Mouse (Mus musculus): ENCODE results near the gene Itsn1.

Gene Itsn1

DNA sequence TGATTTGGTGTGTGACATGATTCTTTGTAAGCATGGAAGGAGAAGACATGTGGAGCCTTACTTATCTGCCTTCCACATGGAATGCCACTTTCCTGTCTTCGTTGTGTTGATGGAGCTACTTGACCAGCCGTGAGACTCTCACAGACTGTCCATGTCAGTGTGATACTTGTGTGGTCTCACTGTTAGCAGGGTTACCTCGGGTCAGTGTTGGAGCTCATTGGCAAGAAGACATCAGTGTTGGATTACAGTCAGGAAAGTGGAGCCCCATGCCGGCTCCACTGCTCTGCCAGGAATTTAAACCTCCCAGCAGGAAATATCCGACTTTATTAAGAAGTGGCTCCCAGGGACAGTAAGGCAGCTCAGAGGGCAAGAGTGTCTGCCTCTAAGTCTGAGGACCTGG lies 75.8 kb downstream of the Itsn1 start:
- in situ Hi-C loops (cut with MboI, MseI), result no loop called here

DNA sequence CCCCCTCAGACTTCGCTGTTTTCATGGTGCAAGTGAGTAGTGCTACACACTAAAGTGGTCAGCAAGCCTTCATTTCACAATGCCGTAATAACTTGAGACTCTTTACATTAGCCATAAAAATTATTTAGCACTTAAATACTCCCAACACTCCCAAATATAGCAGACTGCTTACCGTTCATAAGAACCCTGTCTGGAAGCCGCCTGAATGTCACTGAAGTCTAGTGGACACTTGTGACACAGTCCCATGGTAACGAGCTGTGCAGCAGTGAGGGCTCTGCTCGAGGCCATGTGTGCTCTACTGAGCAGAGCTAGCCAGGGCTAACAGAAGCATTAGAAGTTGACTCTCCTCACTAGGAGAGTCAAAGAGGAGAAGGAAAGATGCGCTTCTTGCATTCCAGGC lies 81.2 kb downstream of the Itsn1 start:
- in situ Hi-C loops (cut with MboI, MseI), result loop anchor here (5.0 kb wide), 1 partner anchor 67 kb away; no protein-coding TSS in a partner anchor

DNA sequence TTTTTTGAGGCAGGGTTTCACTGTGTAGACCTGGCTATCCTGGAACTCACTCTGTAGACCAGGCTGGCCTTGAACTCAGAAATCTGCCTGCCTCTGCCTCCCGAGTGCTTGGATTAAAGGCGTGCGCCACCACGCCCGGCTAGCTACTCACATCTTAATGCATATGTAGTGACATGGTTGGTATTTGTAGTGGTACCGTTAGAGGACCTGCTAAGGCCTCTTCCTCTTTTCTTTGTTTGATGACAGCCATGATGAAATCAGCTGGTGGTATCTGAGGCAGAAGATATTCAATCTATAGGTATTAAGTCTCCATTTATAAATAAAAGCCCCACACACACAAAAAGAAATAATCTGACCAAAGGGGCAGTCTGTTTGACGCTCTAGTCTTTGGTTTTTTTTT lies 82.3 kb downstream of the Itsn1 start:
- in situ Hi-C loops (cut with MboI, MseI), result loop anchor here (5.0 kb wide), 1 partner anchor 66 kb away; no protein-coding TSS in a partner anchor

DNA sequence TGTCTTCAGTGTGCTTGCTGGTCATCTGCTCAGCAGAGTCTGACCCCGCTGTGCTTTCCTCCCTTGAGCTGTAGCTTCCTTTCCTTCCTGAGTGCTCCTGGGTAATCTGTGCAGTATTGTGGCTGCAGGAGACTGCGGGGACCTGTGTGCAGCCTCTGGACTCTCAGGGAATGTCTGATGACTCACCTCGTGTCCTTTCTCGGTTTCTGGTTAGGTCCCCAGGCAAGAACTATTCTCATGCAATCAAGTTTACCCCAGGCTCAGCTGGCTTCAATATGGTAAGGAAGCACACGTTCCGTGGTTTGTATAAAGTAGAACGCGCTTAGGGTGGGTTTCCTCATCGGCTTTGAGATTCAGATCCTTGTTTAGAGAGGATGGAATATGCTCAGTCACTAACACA lies 82.8 kb downstream of the Itsn1 start:
- in situ Hi-C loops (cut with MboI, MseI), result loop anchor here (5.0 kb wide), 1 partner anchor 65 kb away; no protein-coding TSS in a partner anchor

DNA sequence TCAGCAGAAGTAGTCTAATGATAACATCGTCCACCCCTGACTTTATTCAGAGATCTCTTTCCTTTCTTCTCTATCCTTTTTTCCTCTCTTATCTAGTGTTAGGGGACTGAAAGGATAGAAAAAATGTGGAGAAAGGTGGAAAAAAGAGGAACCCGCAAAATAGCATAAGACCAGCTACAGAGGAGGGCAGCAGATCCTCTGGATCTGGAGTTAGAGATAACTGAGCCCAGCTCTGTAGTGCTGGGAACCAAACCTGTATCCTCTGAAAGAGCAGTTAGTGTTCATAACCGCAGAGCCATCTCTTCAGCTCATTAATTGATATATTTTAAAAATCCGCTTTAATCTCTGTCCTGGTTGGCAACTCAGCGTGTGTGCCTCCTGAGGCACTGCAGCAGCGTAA lies 84.5 kb downstream of the Itsn1 start:
- in situ Hi-C loops (cut with MboI, MseI), result loop anchor here (5.0 kb wide), 1 partner anchor 64 kb away; no protein-coding TSS in a partner anchor

DNA sequence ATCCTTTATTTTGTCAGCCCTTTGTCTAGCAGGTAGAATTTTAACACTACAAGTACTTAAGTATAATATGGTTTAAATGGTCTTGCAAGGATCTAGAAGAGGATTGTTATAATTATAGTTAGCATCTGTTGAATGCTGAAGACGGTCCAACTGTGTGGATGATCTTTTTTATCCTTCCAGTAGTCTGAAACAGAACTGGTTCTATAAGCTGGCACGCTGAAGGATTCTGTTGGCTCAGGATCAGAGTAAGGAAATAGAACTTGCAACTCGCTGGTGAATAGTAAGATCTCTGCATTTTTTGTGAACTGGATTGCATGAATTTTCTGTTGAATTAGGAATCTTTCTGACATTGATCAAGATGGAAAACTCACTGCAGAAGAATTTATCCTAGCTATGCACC lies 86.0 kb downstream of the Itsn1 start:
- in situ Hi-C loops (cut with MboI, MseI), result no loop called here

DNA sequence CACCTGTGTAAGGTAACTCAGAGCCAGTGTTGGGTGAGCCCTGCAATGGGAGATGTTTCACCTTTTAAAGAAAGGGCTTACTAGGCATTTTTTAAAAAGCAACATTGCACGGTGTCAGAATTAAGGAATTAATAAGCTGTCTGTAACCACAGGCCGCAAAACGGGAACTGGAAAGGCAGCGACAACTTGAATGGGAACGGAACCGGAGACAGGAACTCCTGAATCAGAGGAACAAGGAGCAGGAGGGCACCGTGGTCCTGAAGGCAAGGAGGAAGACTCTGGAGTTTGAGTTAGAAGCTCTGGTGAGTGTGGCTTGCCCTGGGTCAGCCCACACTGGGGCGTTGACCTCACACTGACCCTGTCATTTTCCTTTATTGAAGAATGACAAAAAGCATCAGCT lies 91.2 kb downstream of the Itsn1 start:
- in situ Hi-C loops (cut with MboI, MseI), result no loop called here

DNA sequence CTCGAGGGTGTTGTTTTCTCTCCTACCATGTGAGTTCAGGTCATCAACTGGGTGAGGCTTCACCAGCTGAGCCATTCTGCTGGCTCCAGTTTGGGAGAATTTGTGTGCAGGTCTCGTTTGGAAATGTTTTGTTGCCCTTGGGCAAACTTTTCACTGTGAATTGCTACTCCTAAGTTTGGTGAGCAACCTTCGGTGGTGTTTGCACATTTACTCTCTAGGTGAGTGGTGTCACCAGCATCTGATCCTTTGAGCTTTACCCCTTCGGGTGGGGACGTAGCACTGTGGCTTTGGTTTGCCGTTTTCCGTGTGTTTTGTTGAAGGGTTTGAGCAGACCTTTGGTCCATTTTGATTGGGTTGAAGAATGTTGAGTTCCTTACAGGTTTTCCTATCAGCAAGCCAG lies 93.2 kb downstream of the Itsn1 start:
- in situ Hi-C loops (cut with MboI, MseI), result no loop called here

DNA sequence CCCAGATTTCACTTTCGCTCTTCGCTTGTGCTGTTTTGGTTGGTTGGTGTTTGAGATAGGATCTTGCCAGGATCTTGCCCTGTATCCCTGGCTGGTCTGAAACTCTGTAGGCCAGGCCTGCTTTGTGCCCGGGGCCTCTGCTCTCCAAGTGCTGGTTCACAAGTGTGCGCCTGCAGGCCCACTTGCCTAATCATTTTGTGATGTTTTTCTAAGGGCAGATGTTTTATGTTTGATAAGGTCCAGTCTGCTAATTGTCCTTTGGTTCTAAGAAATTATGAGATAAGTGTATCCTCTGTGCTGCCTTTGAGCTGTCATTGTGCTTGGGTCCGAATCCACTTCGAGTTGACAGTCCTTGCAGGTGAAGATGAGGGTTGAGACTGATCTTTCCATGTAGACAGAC lies 93.7 kb downstream of the Itsn1 start:
- in situ Hi-C loops (cut with MboI, MseI), result no loop called here

DNA sequence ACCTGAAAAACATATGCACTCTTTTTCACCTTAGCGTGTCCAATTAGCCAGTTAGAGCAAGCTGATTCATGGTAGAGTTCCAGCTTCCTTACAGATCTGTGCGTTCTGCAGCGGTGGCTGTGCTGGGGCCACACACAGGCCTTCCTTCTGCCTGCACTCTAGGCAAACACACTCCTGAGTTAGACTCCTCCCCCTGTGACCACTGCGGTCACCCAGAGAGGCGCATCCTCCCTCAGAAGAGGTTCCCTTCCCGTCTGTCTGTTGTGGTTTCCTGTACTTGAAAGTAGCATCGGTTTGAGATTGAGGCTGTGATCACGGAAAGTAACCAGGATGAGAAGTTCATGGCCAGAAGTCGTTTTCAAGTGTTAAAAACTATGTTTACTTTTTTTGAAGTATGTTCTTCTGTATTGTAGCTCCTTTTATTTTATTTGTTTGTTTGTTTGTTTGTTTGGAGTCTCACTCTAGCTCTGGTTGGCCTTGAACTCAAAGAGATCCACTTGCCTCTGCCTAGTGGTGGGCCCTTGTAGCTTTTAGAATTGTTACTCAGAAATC lies 96.8 kb downstream of the Itsn1 start:
- in situ Hi-C loops (cut with MboI, MseI), result no loop called here

DNA sequence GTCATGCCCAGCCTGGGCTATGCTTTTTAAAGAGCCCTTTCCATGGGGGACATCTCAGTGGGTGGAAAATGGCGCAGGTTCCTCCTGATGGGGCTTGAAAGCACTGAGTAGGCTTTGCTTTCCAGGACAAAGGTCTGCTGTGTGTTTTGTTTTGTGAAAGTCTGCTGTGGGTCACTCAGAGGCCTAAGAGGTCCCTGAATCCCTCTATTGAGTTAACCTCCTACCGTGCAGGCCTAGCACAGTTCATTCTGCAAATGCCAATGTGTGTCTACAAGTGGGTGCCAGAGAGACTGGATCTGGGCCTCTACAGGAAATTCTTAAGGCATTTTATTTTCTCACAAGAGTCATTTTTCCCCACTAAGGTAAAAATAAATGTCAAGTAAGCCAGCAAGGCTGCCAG lies 97.8 kb downstream of the Itsn1 start:
- in situ Hi-C loops (cut with MboI, MseI), result no loop called here

DNA sequence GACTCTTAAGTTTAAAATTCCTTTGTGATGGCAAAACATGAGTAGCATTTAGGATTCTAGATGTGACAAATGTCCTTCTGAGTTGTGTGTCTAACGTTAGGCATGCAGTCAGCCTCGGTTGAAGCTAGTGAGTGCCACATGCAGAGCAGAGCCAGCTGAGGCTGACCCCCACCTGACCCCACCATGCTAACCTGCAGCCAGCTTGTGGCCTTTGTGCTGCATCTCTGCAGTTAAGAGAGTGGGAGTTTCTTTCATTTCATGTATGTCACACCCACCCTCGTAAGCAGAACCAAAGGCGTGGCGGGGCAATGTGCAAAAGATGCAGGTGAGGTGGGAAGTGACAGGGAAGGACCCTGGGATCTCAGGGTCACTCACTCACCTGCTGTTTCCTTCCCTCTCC lies 98.4 kb downstream of the Itsn1 start:
- in situ Hi-C loops (cut with MboI, MseI), result no loop called here

DNA sequence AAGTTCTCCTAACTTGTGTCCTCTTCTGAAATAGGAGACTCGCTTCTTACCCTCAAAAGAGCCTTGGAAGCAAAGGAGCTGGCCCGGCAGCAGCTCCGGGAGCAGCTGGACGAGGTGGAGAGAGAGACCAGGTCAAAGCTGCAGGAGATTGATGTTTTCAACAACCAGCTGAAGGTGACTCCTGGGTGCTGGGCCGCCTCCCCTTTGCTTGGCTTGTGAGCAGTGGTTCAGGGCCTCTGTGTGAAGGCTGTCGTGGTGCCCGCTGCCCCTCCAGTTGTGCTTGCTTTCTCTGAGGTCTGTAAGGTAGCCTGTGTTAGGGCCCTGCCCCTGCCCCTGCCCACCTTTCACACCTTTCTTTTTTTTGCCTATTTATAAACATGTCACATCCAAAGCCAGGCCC lies 99.1 kb downstream of the Itsn1 start:
- in situ Hi-C loops (cut with MboI, MseI), result no loop called here

DNA sequence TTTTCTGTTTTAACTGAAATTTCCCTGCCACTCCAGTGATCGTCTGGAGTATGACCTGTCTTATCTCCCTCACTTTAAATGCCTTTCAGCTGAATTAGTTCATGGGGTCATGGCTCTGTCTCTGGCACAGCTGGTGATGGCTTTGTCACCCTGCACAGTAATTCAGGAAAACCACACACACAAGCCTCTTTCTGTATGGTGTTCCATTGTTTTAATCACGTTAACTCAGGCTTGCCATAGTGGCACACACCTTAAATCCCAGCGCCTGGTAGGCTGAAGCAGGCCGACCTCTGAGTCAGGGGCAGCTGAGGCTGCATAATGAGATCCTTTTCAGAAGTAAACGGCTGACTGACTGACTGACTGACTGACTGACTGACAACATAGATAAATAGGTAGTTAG lies 99.5 kb downstream of the Itsn1 start:
- in situ Hi-C loops (cut with MboI, MseI), result no loop called here

DNA sequence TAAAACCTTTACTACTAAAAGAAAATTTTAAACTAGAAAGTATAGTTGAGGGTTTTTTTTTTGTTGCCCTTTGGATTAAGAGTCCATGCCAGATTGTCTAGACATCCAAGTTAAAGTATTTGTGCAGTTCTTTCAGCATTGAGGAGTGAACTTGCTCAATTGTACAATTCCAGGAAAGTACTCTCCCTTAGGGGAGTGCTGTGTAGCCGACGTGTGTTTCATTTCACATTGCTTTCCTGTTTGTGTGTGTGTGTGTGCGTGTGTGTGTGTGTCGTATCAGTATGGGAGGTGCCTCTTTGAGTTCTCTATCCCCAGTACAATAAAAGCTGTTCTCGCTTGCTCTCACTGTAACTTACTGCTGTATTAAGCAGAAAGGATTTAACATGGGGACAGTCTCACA lies 100.0 kb downstream of the Itsn1 start:
- in situ Hi-C loops (cut with MboI, MseI), result no loop called here

DNA sequence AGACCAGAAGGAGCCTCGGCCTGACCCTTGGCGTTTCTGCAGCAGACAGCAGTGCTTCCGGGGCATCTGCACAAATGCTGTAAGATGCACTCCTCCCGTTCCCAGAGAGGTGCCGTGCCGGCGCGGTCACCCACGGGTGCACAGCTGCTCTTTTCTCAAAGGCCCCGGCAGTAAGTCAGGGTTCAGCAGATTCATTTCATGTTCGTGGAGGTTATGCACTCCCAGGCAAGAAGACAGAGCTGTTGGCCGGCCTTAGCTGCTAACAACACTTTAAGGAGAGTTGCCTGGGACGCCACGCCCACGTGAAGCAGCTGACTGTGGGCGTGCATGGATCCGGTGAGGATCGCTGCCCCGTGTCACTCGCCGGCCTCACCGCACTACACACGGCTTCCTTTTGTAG lies 101.2 kb downstream of the Itsn1 start:
- in situ Hi-C loops (cut with MboI, MseI), result no loop called here

DNA sequence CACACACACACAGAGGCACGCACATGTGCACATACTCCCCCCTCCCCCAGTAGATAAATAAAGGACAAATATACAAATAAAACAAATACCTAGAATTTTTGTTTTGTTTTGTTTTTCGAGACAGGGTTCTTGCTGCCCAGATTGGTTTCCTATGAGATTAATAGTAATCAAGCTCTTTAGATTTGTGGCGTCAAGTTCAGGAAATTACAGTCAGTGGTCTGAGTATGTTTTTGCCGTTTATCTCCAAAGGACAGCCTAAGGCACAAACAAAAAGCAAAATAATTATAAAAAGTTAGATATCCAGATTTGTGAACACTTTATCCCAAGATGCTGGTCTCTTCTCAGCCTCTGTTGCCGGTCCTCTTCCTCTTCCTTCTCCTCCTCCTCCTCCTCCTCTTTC lies 104.0 kb downstream of the Itsn1 start:
- in situ Hi-C loops (cut with MboI, MseI), result no loop called here

DNA sequence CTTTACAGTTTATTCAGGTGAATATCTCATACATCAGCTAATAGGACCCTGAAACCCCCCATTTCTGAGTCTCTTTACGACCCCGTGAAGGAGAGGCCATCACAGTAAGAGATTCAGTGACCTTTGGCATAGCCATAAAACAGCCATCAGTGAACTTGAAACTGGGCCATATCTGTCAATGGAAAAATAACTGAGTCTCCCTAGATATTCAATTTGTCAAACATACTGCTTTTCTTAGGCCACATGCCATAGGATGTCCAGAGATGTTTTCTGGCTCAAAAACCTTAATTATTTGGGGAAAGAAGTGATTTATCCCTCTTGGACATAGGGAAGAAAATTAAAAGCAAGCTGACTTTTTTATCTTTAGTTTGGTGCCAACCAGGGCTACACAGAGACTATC lies 104.5 kb downstream of the Itsn1 start:
- in situ Hi-C loops (cut with MboI, MseI), result no loop called here

DNA sequence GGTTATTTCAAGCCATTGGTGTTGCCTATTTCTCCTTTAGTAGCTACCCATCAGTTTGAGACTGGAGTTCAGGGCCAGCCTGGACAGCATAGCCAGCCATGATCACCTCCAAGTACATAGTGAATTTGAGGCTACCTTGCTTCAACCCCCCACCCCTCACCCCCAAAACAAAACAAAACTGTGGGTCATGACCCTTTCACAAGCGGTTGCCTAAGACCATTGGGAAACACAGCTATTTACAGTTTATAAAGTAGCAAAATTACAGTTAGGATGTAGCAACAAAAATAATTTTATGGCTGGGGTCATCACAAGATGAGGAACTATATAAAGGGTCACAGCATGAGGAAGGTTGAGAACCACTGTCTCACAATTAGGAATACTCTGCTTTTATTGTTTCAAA lies 104.9 kb downstream of the Itsn1 start:
- in situ Hi-C loops (cut with MboI, MseI), result no loop called here

DNA sequence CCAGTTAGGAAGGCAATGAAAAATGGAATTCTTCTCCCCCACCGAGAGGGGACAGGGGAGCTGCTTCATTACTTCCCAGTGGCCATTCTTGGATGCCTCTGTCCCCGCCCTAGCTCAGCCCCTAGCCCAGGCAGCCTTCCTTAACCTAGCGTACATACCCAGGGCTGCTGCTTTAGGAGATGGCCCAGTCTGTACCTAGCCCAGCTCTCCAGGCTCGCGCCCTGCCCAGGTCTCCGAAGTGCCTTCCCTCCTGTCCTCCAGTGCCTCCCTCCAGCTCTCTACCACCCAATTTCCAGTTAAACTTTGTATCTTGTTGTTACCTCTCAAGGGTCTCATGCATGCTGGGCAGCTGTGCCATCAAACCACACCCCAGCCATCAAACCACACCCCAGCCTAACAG lies 106.7 kb downstream of the Itsn1 start:
- in situ Hi-C loops (cut with MboI, MseI), result no loop called here

DNA sequence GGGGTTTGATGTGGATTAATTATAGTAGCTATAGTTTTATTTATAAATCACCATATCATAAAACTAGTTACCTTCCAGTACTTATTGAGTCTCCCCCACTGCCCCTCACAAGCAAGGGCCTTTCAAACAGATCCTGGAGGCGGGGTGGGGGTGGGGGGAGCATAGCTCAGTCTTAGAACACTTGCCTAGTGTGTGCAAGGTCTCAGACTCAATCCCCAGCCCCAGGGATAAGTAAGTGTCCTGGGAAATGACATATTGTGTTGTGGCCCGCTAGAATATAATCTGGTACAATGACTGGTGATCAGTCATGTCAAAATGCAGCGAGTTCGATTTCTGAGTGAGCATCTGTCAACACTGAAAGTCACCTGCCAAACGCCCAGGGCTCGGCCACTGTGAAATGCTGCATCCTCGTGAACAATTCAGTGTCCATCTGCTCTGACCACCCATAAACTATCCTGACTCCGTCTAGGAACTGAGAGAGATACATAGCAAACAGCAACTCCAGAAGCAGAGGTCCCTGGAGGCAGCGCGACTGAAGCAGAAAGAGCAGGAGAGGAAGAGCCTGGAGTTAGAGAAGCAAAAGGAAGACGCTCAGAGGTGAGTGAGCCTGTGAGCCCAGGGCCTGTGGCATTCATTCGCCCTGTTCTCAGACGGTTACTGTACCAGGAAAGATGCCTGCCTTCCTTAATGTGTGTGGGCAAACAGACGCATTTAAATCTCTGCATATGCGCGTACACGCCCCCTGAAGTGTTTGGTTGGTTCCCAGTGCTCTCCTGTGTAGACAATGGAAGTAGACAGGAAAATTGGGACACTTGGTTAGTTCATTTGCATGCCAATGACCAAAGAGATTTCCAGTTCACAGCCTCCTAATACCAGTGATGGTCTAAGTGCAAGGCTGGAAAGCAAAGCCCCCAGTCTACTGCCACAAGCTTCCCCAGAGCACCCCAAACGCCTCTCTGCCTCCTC lies 107.8 kb downstream of the Itsn1 start:
- in situ Hi-C loops (cut with MboI, MseI), result no loop called here

DNA sequence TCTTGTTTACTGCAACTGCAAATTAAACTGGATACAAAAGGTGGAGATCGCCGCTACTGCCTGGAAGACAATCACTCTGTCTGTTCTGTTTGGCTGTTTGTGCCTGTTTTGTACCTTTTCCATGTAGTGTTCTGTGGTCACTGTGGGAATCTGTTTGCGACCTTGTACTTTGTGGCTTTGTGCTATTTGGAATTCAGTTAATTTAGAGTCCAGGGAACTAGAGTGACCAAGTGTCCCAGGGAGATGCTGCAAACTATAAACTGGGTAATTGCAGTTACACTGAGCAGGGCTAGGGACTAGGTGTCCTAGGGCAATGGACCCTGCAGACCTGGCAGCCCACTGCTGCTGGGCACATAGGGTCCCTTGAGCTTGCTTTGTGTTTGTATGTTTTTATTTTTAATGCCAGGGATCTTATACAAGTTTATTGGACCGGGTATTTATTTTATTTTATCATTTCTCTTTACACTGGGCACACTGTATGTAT lies 108.5 kb downstream of the Itsn1 start:
- in situ Hi-C loops (cut with MboI, MseI), result no loop called here

DNA sequence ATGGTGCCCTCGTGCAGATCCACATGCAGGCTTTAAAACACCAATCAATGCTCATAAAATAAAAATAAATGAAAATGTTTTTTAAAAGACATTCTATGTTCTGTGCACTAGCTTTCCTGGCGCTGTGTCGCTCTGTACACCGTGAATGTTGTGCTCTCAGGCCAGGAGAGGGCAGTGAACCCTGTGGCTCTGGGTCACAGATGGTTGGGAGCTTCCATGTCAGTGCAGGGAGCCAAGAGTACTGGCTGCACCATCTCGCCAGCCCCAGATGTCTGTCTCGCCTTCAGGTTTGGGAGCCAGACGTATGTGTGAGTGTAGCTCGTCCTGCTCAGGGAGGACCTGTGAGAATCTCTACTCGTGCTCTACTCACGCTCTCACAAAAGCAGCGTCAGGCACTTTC lies 109.7 kb downstream of the Itsn1 start:
- in situ Hi-C loops (cut with MboI, MseI), result no loop called here
